Mouse (Mus musculus): ENCODE measurements around the gene Pdcl2. TPM values are rescaled to one million over a fixed set of nuclear protein-coding genes. Genes with fewer than 3 reads are reported as not detected.

Pdcl2 gene
- polyA plus RNA-seq, 1 experiment from 2014 or later: not detected

DNA sequence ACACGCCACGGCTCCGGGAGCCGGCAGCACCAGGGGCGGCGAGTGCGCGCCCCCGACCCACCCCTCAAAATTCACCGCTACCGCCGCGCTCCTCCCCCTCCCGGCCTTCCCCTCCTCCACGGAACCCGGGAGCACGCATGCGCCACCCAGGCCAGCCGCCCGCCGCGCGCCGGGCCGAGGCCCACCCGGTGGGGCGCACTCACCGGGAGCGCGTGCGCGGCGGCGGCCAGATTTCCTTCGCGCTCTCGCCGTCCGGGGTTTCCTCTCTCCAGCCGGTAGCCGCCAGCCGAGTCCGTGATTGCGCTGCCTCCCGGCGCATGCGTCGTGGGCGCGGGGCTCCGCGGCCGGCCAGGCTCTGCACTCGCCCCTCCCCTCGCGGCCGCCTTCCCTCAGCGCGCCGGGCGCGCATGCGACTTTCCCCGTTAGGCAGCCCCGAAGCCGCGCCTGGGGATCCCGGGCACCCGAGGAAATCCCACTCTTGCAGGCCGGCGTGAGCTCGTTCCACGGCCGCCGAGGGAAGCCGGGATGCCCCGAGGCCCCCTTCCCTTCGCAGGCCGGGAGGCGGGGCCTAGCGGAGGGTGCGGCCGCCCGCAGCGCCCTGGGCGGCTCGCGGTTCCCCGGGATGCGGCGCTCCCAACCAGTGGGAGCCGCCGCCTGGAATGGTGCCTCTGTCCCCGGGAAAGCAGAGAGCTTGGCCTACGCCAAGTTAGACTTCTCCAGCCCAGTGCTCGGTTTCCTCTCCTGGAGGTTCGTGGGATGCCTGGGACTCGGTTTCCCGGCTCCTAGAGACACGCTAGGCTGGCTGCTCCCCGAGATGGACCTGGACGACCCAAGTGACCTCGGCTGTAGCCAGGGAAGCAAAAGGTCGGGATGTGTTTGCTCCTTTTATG, 26.3 kb downstream of the Pdcl2 start, which contains the start of gene Clock:
TSS of gene Clock (minus strand) at position 341 of the 890 bp plus-strand sequence.
- ATAC-seq (ENCODE audit: low FRiP score, low TSS enrichment): peak; percentile 87
- peak within 1 kb of the TSS; percentile 94 for H3K9ac ChIP-seq (replicated peaks; ENCODE audit: low read length)
- 0% methylated on average over 68 of the region's 104 CpGs for WGBS
- peak within 1 kb of the TSS; percentile 95 for H3K4me2 ChIP-seq (replicated peaks; ENCODE audit: low read depth, low read length)
- no peaks in the 10 kb centered on the region for H3K27me3 ChIP-seq (ENCODE audit: insufficient read depth, low read length)
- peak within 1 kb of the TSS; percentile 96 for H3K27ac ChIP-seq (ENCODE audit: low read length)
- 0 out of 2 replicates have a peak, but pooled peaks cover 2% of the 10 kb centered on the region for H3K36me3 ChIP-seq (ENCODE audit: insufficient read depth, low read length)
- H3K9me3 ChIP-seq (ENCODE audit: low read length): no peaks in the 10 kb centered on the region; the same call in 1 of the 2 replicates
- peak within 1 kb of the TSS; percentile 91 for H3K4me3 ChIP-seq (ENCODE audit: low read length)
- peaks cover 18% of the 10 kb centered on the region for H3K4me1 ChIP-seq (ENCODE audit: insufficient read depth, low read length)

- H3K4me1 ChIP-seq (ENCODE audit: insufficient read depth, low read length): peaks cover 18% of the 10 kb centered on the region
- 0% methylated on average over 60 of the region's 100 CpGs for WGBS
- ATAC-seq (ENCODE audit: low FRiP score, low TSS enrichment): peak; percentile 78
- H3K9ac ChIP-seq (replicated peaks; ENCODE audit: low read length): peak overlapping the region; percentile 94
- H3K27me3 ChIP-seq (ENCODE audit: insufficient read depth, low read length): no peaks in the 10 kb centered on the region
- H3K36me3 ChIP-seq (ENCODE audit: insufficient read depth, low read length): 0 out of 2 replicates have a peak, but pooled peaks cover 2% of the 10 kb centered on the region
- no peaks in the 10 kb centered on the region; the same call in 1 of the 2 replicates for H3K9me3 ChIP-seq (ENCODE audit: low read length)
- H3K4me3 ChIP-seq (ENCODE audit: low read length): peak overlapping the region; percentile 91
- H3K4me2 ChIP-seq (replicated peaks; ENCODE audit: low read depth, low read length): peak overlapping the region; percentile 95
- H3K27ac ChIP-seq (ENCODE audit: low read length): peak overlapping the region; percentile 96
These were observed 27.1 kb downstream of the Pdcl2 start for GRCm38 (mm10) chr5:76303745-76304451.

- Histone ChIP-seq H3K4me3 (ENCODE audit: low read length) (peak overlapping the region; percentile 91), H3K36me3 (ENCODE audit: insufficient read depth, low read length) (0 out of 2 replicates have a peak, but pooled peaks cover 2% of the 10 kb centered on the region), H3K27me3 (ENCODE audit: insufficient read depth, low read length) (no peaks in the 10 kb centered on the region), H3K4me2 (replicated peaks; ENCODE audit: low read depth, low read length) (peak overlapping the region; percentile 95), H3K9me3 (ENCODE audit: low read length) (no peaks in the 10 kb centered on the region; the same call in 1 of the 2 replicates), H3K4me1 (ENCODE audit: insufficient read depth, low read length) (peaks cover 18% of the 10 kb centered on the region), H3K27ac (ENCODE audit: low read length) (peak overlapping the region; percentile 96), H3K9ac (replicated peaks; ENCODE audit: low read length) (peak overlapping the region; percentile 94)
- WGBS: 4% methylated on average over 11 of the region's 11 CpGs
- ATAC-seq (ENCODE audit: low FRiP score, low TSS enrichment): no peak
These were observed 27.6 kb downstream of the Pdcl2 start for GRCm38 (mm10) chr5:76303379-76303744.

DNA sequence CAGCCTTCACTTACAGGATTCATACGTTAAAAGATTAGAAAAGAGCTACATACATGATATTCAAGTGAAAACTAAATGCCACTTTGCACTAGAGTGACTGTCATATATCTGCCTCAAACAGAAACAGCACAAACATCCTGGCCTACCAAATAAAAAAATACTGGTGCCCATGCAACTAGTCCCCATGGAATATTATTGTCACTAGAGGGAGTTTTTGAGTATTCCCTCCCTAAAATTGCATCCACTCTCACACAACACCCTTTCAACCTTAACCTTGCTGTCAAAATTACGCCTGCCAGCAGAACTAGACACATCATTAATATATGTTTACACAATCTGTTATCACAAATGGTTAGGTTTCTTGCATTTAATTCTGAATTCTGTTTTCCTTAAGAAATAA, 28.9 kb downstream of the Pdcl2 start:
- 82% methylated on average over 2 of the region's 2 CpGs for WGBS
- Histone ChIP-seq H3K4me2 (replicated peaks; ENCODE audit: low read depth, low read length) (no peak overlapping the region), H3K9me3 (ENCODE audit: low read length) (no peaks in the 10 kb centered on the region; the same call in 1 of the 2 replicates), H3K36me3 (ENCODE audit: insufficient read depth, low read length) (0 out of 2 replicates have a peak, but pooled peaks cover 2% of the 10 kb centered on the region), H3K9ac (replicated peaks; ENCODE audit: low read length) (no peak overlapping the region), H3K27me3 (ENCODE audit: insufficient read depth, low read length) (no peaks in the 10 kb centered on the region), H3K4me3 (ENCODE audit: low read length) (no peak overlapping the region), H3K27ac (ENCODE audit: low read length) (no peak overlapping the region), H3K4me1 (ENCODE audit: insufficient read depth, low read length) (peaks cover 18% of the 10 kb centered on the region)
- no peak for ATAC-seq (ENCODE audit: low FRiP score, low TSS enrichment)

DNA sequence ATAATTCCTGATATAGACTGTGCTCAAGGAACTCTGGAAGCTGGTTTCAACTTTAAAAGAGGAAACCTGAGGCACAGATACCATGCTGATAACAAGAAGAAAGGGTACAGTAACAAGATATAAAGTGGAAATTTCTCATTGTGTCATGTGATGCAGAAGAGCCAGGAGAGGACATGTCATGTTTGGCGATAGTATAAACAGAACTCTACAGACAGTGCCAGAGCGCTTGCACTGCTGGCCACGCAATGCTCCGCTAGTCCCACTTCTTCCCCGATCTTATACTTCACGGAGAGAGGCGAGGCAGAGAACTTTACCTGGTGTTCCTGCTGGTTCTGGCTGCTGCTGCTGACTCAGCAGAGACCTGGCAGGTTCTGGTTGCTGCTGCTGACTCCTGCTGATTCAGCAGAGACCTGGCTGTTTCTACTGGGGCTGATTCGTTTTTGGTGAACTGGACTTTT, 41.7 kb downstream of the Pdcl2 start:
- no peak for ATAC-seq (ENCODE audit: low FRiP score, low TSS enrichment)
- Histone ChIP-seq H3K4me3 (ENCODE audit: low read length) (no peak overlapping the region), H3K27ac (ENCODE audit: low read length) (no peak overlapping the region), H3K4me2 (replicated peaks; ENCODE audit: low read depth, low read length) (no peak overlapping the region), H3K9me3 (ENCODE audit: low read length) (no peaks in the 10 kb centered on the region), H3K36me3 (ENCODE audit: insufficient read depth, low read length) (0 out of 2 replicates have a peak, but pooled peaks cover 5% of the 10 kb centered on the region), H3K27me3 (ENCODE audit: insufficient read depth, low read length) (no peaks in the 10 kb centered on the region), H3K4me1 (ENCODE audit: insufficient read depth, low read length) (no peaks in the 10 kb centered on the region), H3K9ac (replicated peaks; ENCODE audit: low read length) (no peak overlapping the region)
- WGBS: 77% methylated on average over 8 of the region's 8 CpGs

- no peaks in the 10 kb centered on the region for H3K4me1 ChIP-seq (ENCODE audit: insufficient read depth, low read length)
- no peak overlapping the region for H3K27ac ChIP-seq (ENCODE audit: low read length)
- H3K4me3 ChIP-seq (ENCODE audit: low read length): no peak overlapping the region
- no peak overlapping the region for H3K4me2 ChIP-seq (replicated peaks; ENCODE audit: low read depth, low read length)
- no peaks in the 10 kb centered on the region for H3K9me3 ChIP-seq (ENCODE audit: low read length)
- no peak for ATAC-seq (ENCODE audit: low FRiP score, low TSS enrichment)
- WGBS: 92% methylated on average over 3 of the region's 3 CpGs
- 0 out of 2 replicates have a peak, but pooled peaks cover 5% of the 10 kb centered on the region for H3K36me3 ChIP-seq (ENCODE audit: insufficient read depth, low read length)
- no peak overlapping the region for H3K9ac ChIP-seq (replicated peaks; ENCODE audit: low read length)
- H3K27me3 ChIP-seq (ENCODE audit: insufficient read depth, low read length): no peaks in the 10 kb centered on the region
These were observed 42.7 kb downstream of the Pdcl2 start for GRCm38 (mm10) chr5:76288256-76288655.

- no peak overlapping the region for H3K27ac ChIP-seq (ENCODE audit: low read length)
- no peak overlapping the region for H3K4me3 ChIP-seq (ENCODE audit: low read length)
- no peaks in the 10 kb centered on the region for H3K9me3 ChIP-seq (ENCODE audit: low read length)
- ATAC-seq (ENCODE audit: low FRiP score, low TSS enrichment): no peak
- H3K27me3 ChIP-seq (ENCODE audit: insufficient read depth, low read length): no peaks in the 10 kb centered on the region
- no peak overlapping the region for H3K9ac ChIP-seq (replicated peaks; ENCODE audit: low read length)
- no peak overlapping the region for H3K4me2 ChIP-seq (replicated peaks; ENCODE audit: low read depth, low read length)
- H3K4me1 ChIP-seq (ENCODE audit: insufficient read depth, low read length): no peaks in the 10 kb centered on the region
- WGBS: 80% methylated on average over 5 of the region's 5 CpGs
- H3K36me3 ChIP-seq (ENCODE audit: insufficient read depth, low read length): 0 out of 2 replicates have a peak, but pooled peaks cover 5% of the 10 kb centered on the region
These were observed 43.9 kb downstream of the Pdcl2 start for GRCm38 (mm10) chr5:76287062-76287461.

GRCm38 (mm10) chr5:76285699-76286098, 45.3 kb downstream of the Pdcl2 start:
- Histone ChIP-seq H3K27me3 (ENCODE audit: insufficient read depth, low read length) (no peaks in the 10 kb centered on the region), H3K36me3 (ENCODE audit: insufficient read depth, low read length) (0 out of 2 replicates have a peak, but pooled peaks cover 5% of the 10 kb centered on the region), H3K4me3 (ENCODE audit: low read length) (no peak overlapping the region), H3K9me3 (ENCODE audit: low read length) (no peaks in the 10 kb centered on the region), H3K4me1 (ENCODE audit: insufficient read depth, low read length) (no peaks in the 10 kb centered on the region), H3K27ac (ENCODE audit: low read length) (no peak overlapping the region), H3K9ac (replicated peaks; ENCODE audit: low read length) (no peak overlapping the region), H3K4me2 (replicated peaks; ENCODE audit: low read depth, low read length) (no peak overlapping the region)
- no peak for ATAC-seq (ENCODE audit: low FRiP score, low TSS enrichment)
- WGBS: 64% methylated on average over 4 of the region's 4 CpGs

- 0 out of 2 replicates have a peak, but pooled peaks cover 2% of the 10 kb centered on the region for H3K36me3 ChIP-seq (ENCODE audit: insufficient read depth, low read length)
- no peaks in the 10 kb centered on the region for H3K27me3 ChIP-seq (ENCODE audit: insufficient read depth, low read length)
- no peaks in the 10 kb centered on the region for H3K4me1 ChIP-seq (ENCODE audit: insufficient read depth, low read length)
- H3K9me3 ChIP-seq (ENCODE audit: low read length): no peaks in the 10 kb centered on the region
- H3K4me3 ChIP-seq (ENCODE audit: low read length): no peak overlapping the region
- no peak overlapping the region for H3K4me2 ChIP-seq (replicated peaks; ENCODE audit: low read depth, low read length)
- no peak overlapping the region for H3K9ac ChIP-seq (replicated peaks; ENCODE audit: low read length)
- ATAC-seq (ENCODE audit: low FRiP score, low TSS enrichment): no peak
- H3K27ac ChIP-seq (ENCODE audit: low read length): no peak overlapping the region
- 82% methylated on average over 1 of the region's 1 CpGs for WGBS
These were observed 47.1 kb downstream of the Pdcl2 start for GRCm38 (mm10) chr5:76283890-76284289.

Data from kidney, embryonic 16.5 days (tissue).